Comparison of ENCODE assay signal across 8 mouse cellular contexts in genomic region chr15:89475611-89476474, GRCm38 (mm10). TPM values are rescaled to one million over a fixed set of nuclear protein-coding genes. Genes with fewer than 3 reads are reported as not detected.
DNase-seq lines count a peak whose midpoint lies in the region; ATAC-seq and TF ChIP-seq lines count a peak whose summit lies in the region.

No protein-coding gene starts in this region.

- peaks cover 85% of the 10 kb centered on the region for H3K4me1 ChIP-seq in E14TG2a.4 (replicated peaks; ENCODE audit: low read depth, low read length)
- H3K4me1 ChIP-seq in forebrain, embryonic 13.5 days: peaks cover 9% of the 10 kb centered on the region
- H3K4me1 ChIP-seq in neural tube, embryonic 15.5 days: peaks cover 30% of the 10 kb centered on the region

- no peaks in the 10 kb centered on the region for H3K27me3 ChIP-seq in E14TG2a.4 (ENCODE audit: insufficient read depth, low read length)
- H3K27me3 ChIP-seq in forebrain, embryonic 13.5 days: no peaks in the 10 kb centered on the region; the same call in 1 of the 2 replicates
- H3K27me3 ChIP-seq in neural tube, embryonic 15.5 days (replicated peaks): no peaks in the 10 kb centered on the region

- no peaks in the 10 kb centered on the region for H3K9me3 ChIP-seq in E14TG2a.4 (ENCODE audit: low read length)
- no peaks in the 10 kb centered on the region for H3K9me3 ChIP-seq in forebrain, embryonic 13.5 days (replicated peaks)
- H3K9me3 ChIP-seq in neural tube, embryonic 15.5 days (replicated peaks): no peaks in the 10 kb centered on the region

- peak overlapping the region; percentile 84 for H3K4me3 ChIP-seq in E14TG2a.4 (replicated peaks; ENCODE audit: low read length)
- H3K4me3 ChIP-seq in forebrain, embryonic 13.5 days: peak overlapping the region; percentile 58
- H3K4me3 ChIP-seq in neural tube, embryonic 15.5 days (replicated peaks): peak overlapping the region; percentile 57

- H3K27ac ChIP-seq in forebrain, embryonic 13.5 days: peak overlapping the region; percentile 69
- peak overlapping the region; percentile 86 for H3K27ac ChIP-seq in neural tube, embryonic 15.5 days (replicated peaks)

- peak; percentile 81 for ATAC-seq in cerebellum, adult (ENCODE audit: insufficient number of reproducible peaks, low FRiP score, low TSS enrichment)
- ATAC-seq in forebrain, embryonic 13.5 days: peak; percentile 98
- peak; percentile 96 for ATAC-seq in neural tube, embryonic 15.5 days (ENCODE audit: low FRiP score)

- peak overlapping the region; percentile 68 for H3K9ac ChIP-seq in forebrain, embryonic 13.5 days
- peak overlapping the region; percentile 45 for H3K9ac ChIP-seq in neural tube, embryonic 15.5 days (replicated peaks)

- peak overlapping the region; percentile 88 for H3K4me2 ChIP-seq in forebrain, embryonic 13.5 days
- peak overlapping the region; percentile 63 for H3K4me2 ChIP-seq in neural tube, embryonic 15.5 days

- WGBS in forebrain, embryonic 13.5 days: 9% methylated on average over 44 of the region's 44 CpGs
- 10% methylated on average over 39 of the region's 44 CpGs for WGBS in neural tube, embryonic 15.5 days

- no peak for TF ChIP-seq CTCF in E14TG2a.4 (conservative IDR thresholded peaks at IDR 0.05; ENCODE audit: low read length)

- DNase-seq in heart, postnatal 10 days: peak; percentile 95 to 96
- peak; percentile 94 for DNase-seq in layer of hippocampus, adult 11-12 months (ENCODE audit: low spot score)
- peak; percentile 97 to 98 for DNase-seq in lung, adult 18-20 months
- peak; percentile 83 for DNase-seq in testis, postnatal 14 days (ENCODE audit: low spot score)

- peaks cover 19% of the 10 kb centered on the region for H3K36me3 ChIP-seq in E14TG2a.4 (ENCODE audit: insufficient read depth, low read length)
- H3K36me3 ChIP-seq in forebrain, embryonic 13.5 days (ENCODE audit: poor library complexity, severe bottlenecking): no peaks in the 10 kb centered on the region
- no peaks in the 10 kb centered on the region for H3K36me3 ChIP-seq in neural tube, embryonic 15.5 days

- intact Hi-C loops in heart, postnatal 10 days (cut with DNase I): no loop called here

RNA-seq across cellular contexts. Expression of gene Arsa, which starts 1.4 kb away (rescaled TPM):
- polyA plus RNA-seq in forebrain, embryonic 13.5 days (2015; fragmentation: Nextera tagmentation; extraction: Ambion mirVana): 12.7 and 13.7 TPM in 2 replicates
- total RNA-seq in heart, postnatal 10 days (2021): 10 to 100 TPM; 18.1 to 18.4 TPM
- 27.4 and 29.2 TPM in 2 replicates for polyA plus RNA-seq in neural tube, embryonic 15.5 days (2015; fragmentation: Nextera tagmentation; extraction: Ambion mirVana)

RNA-seq across cellular contexts. Expression of gene Mapk8ip2, which starts 22.1 kb away (rescaled TPM):
- polyA plus RNA-seq in forebrain, embryonic 13.5 days (2015; fragmentation: Nextera tagmentation; extraction: Ambion mirVana): 47.3 and 53.2 TPM in 2 replicates
- under 1 TPM; 0.05 to 0.12 TPM for total RNA-seq in heart, postnatal 10 days (2021)
- 73.0 and 85.4 TPM in 2 replicates for polyA plus RNA-seq in neural tube, embryonic 15.5 days (2015; fragmentation: Nextera tagmentation; extraction: Ambion mirVana)

RNA-seq across cellular contexts. Expression of gene Shank3, which starts 23.6 kb away (rescaled TPM):
- polyA plus RNA-seq in forebrain, embryonic 13.5 days (2015; fragmentation: Nextera tagmentation; extraction: Ambion mirVana): 7.1 and 9.5 TPM in 2 replicates
- 10 to 100 TPM; 82.6 to 86.1 TPM for total RNA-seq in heart, postnatal 10 days (2021)
- 8.9 and 9.5 TPM in 2 replicates for polyA plus RNA-seq in neural tube, embryonic 15.5 days (2015; fragmentation: Nextera tagmentation; extraction: Ambion mirVana)

RNA-seq across cellular contexts. Expression of gene Chkb, which starts 46.1 kb away (rescaled TPM):
- polyA plus RNA-seq in forebrain, embryonic 13.5 days (2015; fragmentation: Nextera tagmentation; extraction: Ambion mirVana): 67.3 and 70.9 TPM in 2 replicates
- 10 to 100 TPM; 71.8 to 73.9 TPM for total RNA-seq in heart, postnatal 10 days (2021)
- polyA plus RNA-seq in neural tube, embryonic 15.5 days (2015; fragmentation: Nextera tagmentation; extraction: Ambion mirVana): 79.8 and 92.8 TPM in 2 replicates

RNA-seq across cellular contexts. Expression of gene Gm44502, which starts 46.3 kb away (rescaled TPM):
- polyA plus RNA-seq in forebrain, embryonic 13.5 days (2015; fragmentation: Nextera tagmentation; extraction: Ambion mirVana): 0.16 TPM in 1 of 2 replicates, not detected in the other
- total RNA-seq in heart, postnatal 10 days (2021): 10 to 100 TPM; 14.6 to 15.4 TPM
- polyA plus RNA-seq in neural tube, embryonic 15.5 days (2015; fragmentation: Nextera tagmentation; extraction: Ambion mirVana): 0.36 TPM in 1 of 2 replicates, not detected in the other

Comparison
In these comparisons a context has a peak if more than half of its experiments do, and no peak if none do; other contexts are left out.
1. Peak in every context shown above with its lines: DNase-seq, ATAC-seq, H3K4me3 ChIP-seq and H3K27ac ChIP-seq.